Mouse (Mus musculus): ENCODE data around the gene Tmem126b. TPM values are rescaled to one million over a fixed set of nuclear protein-coding genes. Genes with fewer than 3 reads are reported as not detected.

Tmem126b gene
- 10.0 TPM for polyA plus RNA-seq (2017; shearing (Covaris generic))

GRCm38 (mm10) chr7:90475793-90476312 is at the start of gene Tmem126b:
TSS of gene Tmem126b (minus strand) at chr7:90476001.

GRCm38 (mm10) chr7:90476313-90477245 is 778 bp upstream of the Tmem126b start, which contains the start of gene Dlg2:
TSS of gene Dlg2 (plus strand) at chr7:90476672.

GRCm38 (mm10) chr7:90456845-90457468 is 18.8 kb downstream of the Tmem126b start, which contains the start of gene Tmem126a:
TSS of gene Tmem126a (minus strand) at chr7:90457229.

GRCm38 (mm10) chr7:90442518-90443080 is 33.2 kb downstream of the Tmem126b start, which contains the start of gene Crebzf:
TSS of gene Crebzf (plus strand) at chr7:90442729.

GRCm38 (mm10) chr7:90426020-90427001 is 49.5 kb downstream of the Tmem126b start, which contains the start of gene Ccdc89:
TSS of gene Ccdc89 (plus strand) at chr7:90426577.

Other genes starting within 250 kb of the Tmem126b start
- 0.35 TPM for gene Ccdc83, start 210.2 kb downstream of the Tmem126b start, polyA plus RNA-seq (2017; shearing (Covaris generic))
- gene Sytl2, start 173.7 kb downstream of the Tmem126b start, polyA plus RNA-seq (2017; shearing (Covaris generic)): 78.2 TPM
- not detected for gene Ccdc89, start 49.4 kb downstream of the Tmem126b start, polyA plus RNA-seq (2017; shearing (Covaris generic))
- gene Crebzf, start 33.3 kb downstream of the Tmem126b start, polyA plus RNA-seq (2017; shearing (Covaris generic)): 176 TPM
- 37.8 TPM for gene Tmem126a, start 18.8 kb downstream of the Tmem126b start, polyA plus RNA-seq (2017; shearing (Covaris generic))
- gene Dlg2, start 671 bp upstream of the Tmem126b start, polyA plus RNA-seq (2017; shearing (Covaris generic)): 5.4 TPM